Comparison of ENCODE assay signal across 8 mouse cellular contexts in the genomic region with DNA sequence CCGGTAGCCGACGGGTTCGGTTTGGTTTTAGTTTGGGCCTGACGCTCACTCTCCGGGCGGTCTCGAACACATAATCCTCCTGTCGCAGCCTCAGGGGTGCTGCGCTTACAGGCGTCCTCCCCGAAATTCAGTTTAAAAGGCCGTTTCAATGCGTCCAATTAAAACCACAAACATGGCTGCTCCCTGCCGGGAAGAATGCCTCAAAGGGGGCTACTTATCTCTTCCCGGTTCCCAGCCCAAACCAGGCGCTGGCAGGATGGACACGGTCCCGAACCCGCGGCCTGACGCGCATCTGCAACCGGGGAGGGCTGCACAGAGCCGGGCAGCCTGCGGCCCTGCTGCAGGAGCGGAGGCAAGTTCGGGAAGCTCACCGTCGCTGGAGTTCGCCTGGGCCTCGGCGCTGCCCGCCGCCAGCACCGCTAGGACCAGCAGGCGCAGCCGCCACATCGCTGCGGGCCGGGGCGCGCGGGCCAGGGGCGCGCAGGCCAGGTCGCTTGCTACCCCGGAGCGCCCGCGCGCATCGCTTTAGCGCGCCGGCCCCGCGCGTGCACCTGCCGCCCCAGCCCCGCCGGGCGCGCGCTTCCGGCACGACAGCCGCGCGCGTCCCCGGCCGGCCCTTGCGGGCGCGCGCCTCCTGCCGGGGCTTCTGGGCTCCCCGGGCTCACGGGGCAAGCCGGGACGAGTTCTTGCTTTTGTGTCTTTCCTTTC. TPM values are rescaled to one million over a fixed set of nuclear protein-coding genes. Genes with fewer than 3 reads are reported as not detected.
DNase-seq lines count a peak whose midpoint lies in the region; ATAC-seq and TF ChIP-seq lines count a peak whose summit lies in the region.

No protein-coding gene starts in this region.

- H3K27ac ChIP-seq in ES-E14 (ENCODE audit: insufficient read depth, low read depth, low read length, poor library complexity, severe bottlenecking): peak overlapping the region; percentile 98
- peak overlapping the region; percentile 72 for H3K27ac ChIP-seq in cerebellum, adult 2 months (ENCODE audit: insufficient read depth, low read length)
- peak overlapping the region; percentile 80 for H3K27ac ChIP-seq in forebrain, embryonic 16.5 days (ENCODE audit: low read length)
- H3K27ac ChIP-seq in layer of hippocampus, adult 2 months: peak overlapping the region; percentile 99
- peak overlapping the region; percentile 87 for H3K27ac ChIP-seq in lung, embryonic 14.5 days (ENCODE audit: low read depth)

- WGBS in cerebellum, adult 2 months: 1% methylated on average over 82 of the region's 82 CpGs
- WGBS in forebrain, embryonic 16.5 days: under 1% methylated on average over 76 of the region's 82 CpGs
- WGBS in lung, embryonic 14.5 days: under 1% methylated on average over 82 of the region's 82 CpGs

- no peak for TF ChIP-seq CTCF in cerebellum, adult 2 months (IDR thresholded peaks at IDR 0.05; ENCODE audit: borderline replicate concordance, insufficient read depth, low read depth, low read length)
- no peak for TF ChIP-seq CTCF in layer of hippocampus, adult 2 months (conservative IDR thresholded peaks at IDR 0.05)
- TF ChIP-seq CTCF in lung, embryonic 14.5 days (IDR thresholded peaks at IDR 0.05; ENCODE audit: low read depth): no peak

- H3K9ac ChIP-seq in ES-E14 (ENCODE audit: insufficient read depth, low read depth, low read length, poor library complexity, severe bottlenecking): peak overlapping the region; percentile 95
- peak overlapping the region; percentile 88 for H3K9ac ChIP-seq in forebrain, embryonic 16.5 days (replicated peaks; ENCODE audit: low read depth, low read length)
- peak overlapping the region; percentile 76 for H3K9ac ChIP-seq in lung, embryonic 14.5 days

- ATAC-seq in forebrain, embryonic 16.5 days: peak; percentile 92
- peak; percentile 94 for ATAC-seq in lung, embryonic 14.5 days (ENCODE audit: insufficient read depth)
- peak; percentile 37 for ATAC-seq in neutrophil, adult 5-6 weeks (ENCODE audit: extremely low read depth, insufficient number of reproducible peaks, low FRiP score, poor library complexity, severe bottlenecking)

- in situ Hi-C loops in ES-E14 (cut with MboI; ENCODE audit: low sequenced_read_pairs in 2 of 2, unreplicated experiment in 2 of 2): no loop called here

- H3K4me3 ChIP-seq in ES-E14 (ENCODE audit: insufficient read depth in 1 of 2, low read depth in 1 of 2, low read length in 2 of 2, poor library complexity in 1 of 2, severe bottlenecking in 1 of 2): peak overlapping the region; percentile 92 to 95
- peak overlapping the region; percentile 83 for H3K4me3 ChIP-seq in cerebellum, adult 2 months (replicated peaks; ENCODE audit: insufficient read depth, low read depth, low read length)
- H3K4me3 ChIP-seq in forebrain, embryonic 16.5 days (replicated peaks; ENCODE audit: low read length): peak overlapping the region; percentile 85
- H3K4me3 ChIP-seq in layer of hippocampus, adult 2 months: peak overlapping the region; percentile 73
- H3K4me3 ChIP-seq in lung, embryonic 14.5 days (ENCODE audit: low read depth, low read length): peak overlapping the region; percentile 69

- intact Hi-C loops in heart, postnatal 36 days (cut with DNase I): loop anchor here (2.0 to 10.0 kb wide), 2 partner anchors 55 to 779 kb away; no protein-coding TSS in a partner anchor

- H3K36me3 ChIP-seq in ES-E14 (ENCODE audit: control insufficient read depth, insufficient read depth, low read length, poor library complexity, severe bottlenecking): no peaks in the 10 kb centered on the region; the same call in 1 of the 2 replicates
- no peaks in the 10 kb centered on the region for H3K36me3 ChIP-seq in forebrain, embryonic 16.5 days (ENCODE audit: control insufficient read depth, insufficient read depth)
- H3K36me3 ChIP-seq in lung, embryonic 14.5 days (ENCODE audit: insufficient read depth): no peaks in the 10 kb centered on the region

- peaks cover 8 to 12% of the 10 kb centered on the region in 2 experiments for H3K4me1 ChIP-seq in ES-E14 (ENCODE audit: control insufficient read depth in 2 of 2, insufficient read depth in 2 of 2, low read length in 2 of 2, poor library complexity in 1 of 2)
- H3K4me1 ChIP-seq in cerebellum, adult 2 months (ENCODE audit: control insufficient read depth, insufficient read depth, low read length): peaks cover 10% of the 10 kb centered on the region
- H3K4me1 ChIP-seq in forebrain, embryonic 16.5 days (replicated peaks; ENCODE audit: control insufficient read depth, insufficient read depth, low read length): peaks cover 10% of the 10 kb centered on the region
- H3K4me1 ChIP-seq in lung, embryonic 14.5 days (ENCODE audit: insufficient read depth): peaks cover 3% of the 10 kb centered on the region; the same call in 1 of the 2 replicates

- peak; percentile 55 for DNase-seq in ES-E14 (ENCODE audit: low read depth, low spot score)
- DNase-seq in cerebellum, adult 2 months: peak; percentile 82 to 83
- DNase-seq in heart, postnatal 36 days: peak; percentile 76 to 82
- DNase-seq in layer of hippocampus, adult 2 months (ENCODE audit: low spot score in 2 of 2): peak; percentile 44 to 58
- DNase-seq in lung, embryonic 14.5 days: peak; percentile 95
- DNase-seq in testis, postnatal 10 days (ENCODE audit: low spot score): peak; percentile 83

- no peaks in the 10 kb centered on the region for H3K27me3 ChIP-seq in cerebellum, adult 2 months (ENCODE audit: control insufficient read depth, insufficient read depth, low read length)
- no peaks in the 10 kb centered on the region for H3K27me3 ChIP-seq in forebrain, embryonic 16.5 days (replicated peaks; ENCODE audit: control insufficient read depth, insufficient read depth, low read length)
- no peaks in the 10 kb centered on the region for H3K27me3 ChIP-seq in lung, embryonic 14.5 days (ENCODE audit: insufficient read depth, low read length)

- peak overlapping the region; percentile 60 for H3K4me2 ChIP-seq in forebrain, embryonic 16.5 days (ENCODE audit: low read length)
- H3K4me2 ChIP-seq in lung, embryonic 14.5 days: peak overlapping the region; percentile 79

- no peaks in the 10 kb centered on the region for H3K9me3 ChIP-seq in ES-E14 (ENCODE audit: control insufficient read depth, insufficient read depth, low read depth, low read length)
- H3K9me3 ChIP-seq in forebrain, embryonic 16.5 days (ENCODE audit: control insufficient read depth, low read length): no peaks in the 10 kb centered on the region
- no peaks in the 10 kb centered on the region for H3K9me3 ChIP-seq in lung, embryonic 14.5 days (ENCODE audit: low read depth, low read length)

- TF ChIP-seq POLR2A in cerebellum, adult 2 months (IDR thresholded peaks at IDR 0.05; ENCODE audit: borderline replicate concordance, insufficient read depth, low read length): no peak

TF ChIP-seq in ES-E14, 5 proteins besides CTCF, POLR2A, EP300 and RAD21:
- TF ChIP-seq HCFC1 (IDR thresholded peaks at IDR 0.05; ENCODE audit: borderline replicate concordance, insufficient read depth, low read length): no peak
- no peak for TF ChIP-seq MAFK (IDR thresholded peaks at IDR 0.05; ENCODE audit: insufficient read depth, low read depth, low read length)
- TF ChIP-seq ZC3H11A (IDR thresholded peaks at IDR 0.05; ENCODE audit: borderline replicate concordance, low read depth, low read length): no peak
- no peak for TF ChIP-seq CHD2 (IDR thresholded peaks at IDR 0.05; ENCODE audit: low read depth, low read length)
- no peak for TF ChIP-seq ZNF384 (IDR thresholded peaks at IDR 0.05; ENCODE audit: low read depth, low read length)

RNA-seq across cellular contexts. Expression of a gene that starts 8.2 kb away (rescaled TPM):
- 57.2 and 91.2 TPM in 2 replicates for total RNA-seq in ES-E14 (2012; rRNA removed)
- polyA plus RNA-seq in cerebellum, adult 2 months (2012; rRNA removed): 90.1 and 93.1 TPM in 2 replicates
- 109 and 111 TPM in 2 replicates for polyA plus RNA-seq in forebrain, embryonic 16.5 days (2015; fragmentation: Nextera tagmentation; extraction: Ambion mirVana)
- 10 to 100 TPM; 46.6 to 48.5 TPM for total RNA-seq in heart, postnatal 36 days (2021)
- total RNA-seq in layer of hippocampus, adult 2 months (2021): 10 to 100 TPM; 42.8 to 44.7 TPM
- polyA plus RNA-seq in lung, embryonic 14.5 days (2014; fragmentation: Nextera tagmentation; extraction: Ambion mirVana): 138 and 142 TPM in 2 replicates
- total RNA-seq in neutrophil, adult 5-6 weeks (2017): 49.5 and 51.7 TPM in 2 replicates

RNA-seq across cellular contexts. Expression of a gene that starts 8.5 kb away (rescaled TPM):
- total RNA-seq in ES-E14 (2012; rRNA removed): 99.6 and 164 TPM in 2 replicates
- polyA plus RNA-seq in cerebellum, adult 2 months (2012; rRNA removed): 22.3 and 25.2 TPM in 2 replicates
- 35.2 and 36.3 TPM in 2 replicates for polyA plus RNA-seq in forebrain, embryonic 16.5 days (2015; fragmentation: Nextera tagmentation; extraction: Ambion mirVana)
- total RNA-seq in heart, postnatal 36 days (2021): 10 to 100 TPM; 15.8 to 18.0 TPM
- total RNA-seq in layer of hippocampus, adult 2 months (2021): 10 to 100 TPM; 40.3 to 43.3 TPM
- 28.5 and 28.8 TPM in 2 replicates for polyA plus RNA-seq in lung, embryonic 14.5 days (2014; fragmentation: Nextera tagmentation; extraction: Ambion mirVana)
- 9.3 and 9.6 TPM in 2 replicates for total RNA-seq in neutrophil, adult 5-6 weeks (2017)

RNA-seq across cellular contexts. Expression of a gene that starts 56.5 kb away (rescaled TPM):
- 47.9 and 69.2 TPM in 2 replicates for total RNA-seq in ES-E14 (2012; rRNA removed)
- 67.3 and 72.8 TPM in 2 replicates for polyA plus RNA-seq in cerebellum, adult 2 months (2012; rRNA removed)
- polyA plus RNA-seq in forebrain, embryonic 16.5 days (2015; fragmentation: Nextera tagmentation; extraction: Ambion mirVana): 67.7 and 70.1 TPM in 2 replicates
- total RNA-seq in heart, postnatal 36 days (2021): 10 to 100 TPM; 18.7 to 19.1 TPM
- 10 to 100 TPM; 46.8 to 51.1 TPM for total RNA-seq in layer of hippocampus, adult 2 months (2021)
- polyA plus RNA-seq in lung, embryonic 14.5 days (2014; fragmentation: Nextera tagmentation; extraction: Ambion mirVana): 62.7 and 70.2 TPM in 2 replicates
- 95.9 and 100 TPM in 2 replicates for total RNA-seq in neutrophil, adult 5-6 weeks (2017)

RNA-seq across cellular contexts. Expression of a gene that starts 57.2 kb away (rescaled TPM):
- total RNA-seq in ES-E14 (2012; rRNA removed): 35.7 and 45.4 TPM in 2 replicates
- 62.5 and 64.0 TPM in 2 replicates for polyA plus RNA-seq in cerebellum, adult 2 months (2012; rRNA removed)
- polyA plus RNA-seq in forebrain, embryonic 16.5 days (2015; fragmentation: Nextera tagmentation; extraction: Ambion mirVana): 48.2 and 56.7 TPM in 2 replicates
- total RNA-seq in heart, postnatal 36 days (2021): 10 to 100 TPM; 65.1 to 73.0 TPM
- total RNA-seq in layer of hippocampus, adult 2 months (2021): 100 to 1,000 TPM; 103 to 109 TPM
- 108 and 110 TPM in 2 replicates for polyA plus RNA-seq in lung, embryonic 14.5 days (2014; fragmentation: Nextera tagmentation; extraction: Ambion mirVana)
- 183 and 186 TPM in 2 replicates for total RNA-seq in neutrophil, adult 5-6 weeks (2017)

Comparison
In these comparisons a context has a peak if more than half of its experiments do, and no peak if none do; other contexts are left out.
1. Peak in every context shown above with its lines: DNase-seq, ATAC-seq, H3K4me3 ChIP-seq and H3K27ac ChIP-seq.
2. ATAC-seq: peak in every context shown above with its lines; median percentile 94 in lung, embryonic 14.5 days; 92 in forebrain, embryonic 16.5 days; 37 in neutrophil, adult 5-6 weeks.